Mouse (Mus musculus): ENCODE results near the gene Lrg1.

DNA sequence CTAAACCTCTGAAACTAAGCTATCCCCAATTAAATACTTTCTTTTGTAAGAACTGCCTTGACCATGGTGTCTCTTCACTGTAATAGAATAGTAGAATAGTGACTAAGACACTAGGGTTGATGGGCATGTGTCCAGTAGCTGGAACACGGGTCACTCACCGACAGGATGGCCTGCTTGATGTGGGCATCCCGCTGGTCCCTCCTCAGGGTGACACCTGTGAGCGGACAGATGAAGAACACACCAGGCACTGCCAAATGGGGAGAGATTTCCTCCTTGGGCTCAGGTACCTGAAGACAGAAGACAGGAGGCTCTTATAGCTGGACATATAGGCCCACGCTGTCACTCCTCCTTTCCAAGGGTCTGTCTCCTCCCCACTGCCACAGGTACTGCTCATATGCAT lies 49.6 kb downstream of the Lrg1 start:
- TF ChIP-seq CTCF (conservative IDR thresholded peaks at IDR 0.05 in 1 of 2, IDR thresholded peaks at IDR 0.05 in 1 of 2; ENCODE audit: low read depth in 2 of 2, low read length in 2 of 2) = no peak
- TF ChIP-seq E2F4 (IDR thresholded peaks at IDR 0.05; ENCODE audit: insufficient replicate concordance, low read depth, low read length) = no peak
- TF ChIP-seq JUND (conservative IDR thresholded peaks at IDR 0.05; ENCODE audit: low read depth, low read length) = no peak
- TF ChIP-seq MAX (IDR thresholded peaks at IDR 0.05; ENCODE audit: low read length) = no peak
- no peak for TF ChIP-seq EP300 (IDR thresholded peaks at IDR 0.05; ENCODE audit: low read length)
- no peak for TF ChIP-seq KAT2A (IDR thresholded peaks at IDR 0.05; ENCODE audit: insufficient replicate concordance, low read length)

Data from CH12.LX (cell line).